Mouse (Mus musculus) ES-E14 (cell line): ENCODE measurements around the gene Aff1.

ENCODE experiments used
- MAFK ChIP-seq: IDR thresholded peaks from 2 replicates; pipeline ENCODE4 v1.6.1; 2014; ENCODE audit warnings: mild to moderate bottlenecking, low read depth, low read length, inconsistent platforms; ENCODE audit not compliant: insufficient read depth
- ZNF384 ChIP-seq: IDR thresholded peaks from 2 replicates; pipeline ENCODE4 v1.6.1; 2012; ENCODE audit warnings: low read depth, low read length, inconsistent platforms

DNA sequence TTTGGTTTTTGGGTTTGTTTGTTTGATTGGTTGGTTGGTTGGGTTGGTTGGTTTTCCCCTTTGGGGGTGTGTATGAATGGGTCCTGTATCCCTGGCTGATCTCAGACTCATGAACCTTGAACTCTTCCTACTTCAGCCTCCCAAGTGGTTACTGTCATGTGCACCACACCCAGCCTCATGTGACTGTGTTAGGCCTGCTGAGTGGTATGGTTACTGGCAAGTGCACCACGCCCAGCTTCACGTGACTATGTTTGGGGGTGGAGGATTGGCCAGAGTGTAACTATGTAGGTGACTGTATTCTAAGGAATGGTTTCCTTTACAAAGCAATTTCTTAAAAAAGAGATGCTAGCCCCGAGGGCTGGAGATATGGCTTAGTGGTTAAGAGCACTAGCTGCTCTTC, 16.9 kb downstream of the Aff1 start:
- TF ChIP-seq ZNF384 (no peak), MAFK (no peak)
